Mouse (Mus musculus): ENCODE results near the gene Sept9. TPM values are rescaled to one million over a fixed set of nuclear protein-coding genes. Genes with fewer than 3 reads are reported as not detected.
A peak's percentile ranks its signal among the peaks of the same experiment; 100 is the strongest.

The Sept9 gene
- polyA plus RNA-seq, 1 experiment from 2014 or later, result 52.5 TPM

DNA sequence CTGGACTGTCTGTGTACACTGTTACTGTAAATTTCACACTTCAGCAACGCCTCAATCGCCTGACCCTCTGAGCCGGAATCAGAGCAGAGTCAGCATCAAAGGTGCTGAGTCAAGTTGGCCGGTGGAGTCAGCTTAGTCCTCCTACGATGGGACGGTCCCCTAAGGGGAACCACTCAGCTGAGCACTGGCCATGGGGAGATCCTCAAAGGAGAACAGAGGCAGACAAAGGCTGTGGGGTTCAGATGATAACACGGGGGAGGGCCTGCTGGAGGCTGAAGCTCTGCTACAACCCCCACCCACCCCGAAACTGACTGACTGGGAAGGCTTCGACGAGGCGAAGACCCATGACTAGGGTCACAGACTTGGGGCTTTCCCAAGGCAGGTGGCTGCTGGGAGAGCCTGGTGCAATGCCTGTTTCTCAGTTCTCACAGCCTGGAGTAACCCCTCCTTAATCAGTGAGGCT is 5.0 kb upstream of the Sept9 start:
- no peak overlapping the region for H3K27ac ChIP-seq (ENCODE audit: low read length)
- no peak overlapping the region for H3K4me2 ChIP-seq (replicated peaks; ENCODE audit: low read depth, low read length)
- no peak for DNase-seq (ENCODE audit: low spot score)
- H3K4me3 ChIP-seq (ENCODE audit: low read depth, low read length), result no peak overlapping the region
- H3K9ac ChIP-seq (replicated peaks; ENCODE audit: low read depth), result no peak overlapping the region
- TF ChIP-seq CTCF (IDR thresholded peaks at IDR 0.05), result no peak
- TF ChIP-seq EP300 (IDR thresholded peaks at IDR 0.05), result no peak
- 49% methylated on average over 11 of the region's 11 CpGs for WGBS
- 0 out of 2 replicates have a peak, but pooled peaks cover 3% of the 10 kb centered on the region for H3K27me3 ChIP-seq (replicated peaks; ENCODE audit: insufficient read depth, low read length)
- H3K9me3 ChIP-seq (ENCODE audit: low read length), result no peaks in the 10 kb centered on the region
- H3K36me3 ChIP-seq (ENCODE audit: insufficient read depth, low read length), result no peaks in the 10 kb centered on the region
- ATAC-seq, result no peak
- peaks cover 2% of the 10 kb centered on the region; the same call in 1 of the 2 replicates for H3K4me1 ChIP-seq (ENCODE audit: insufficient read depth, low read depth, low read length)

DNA sequence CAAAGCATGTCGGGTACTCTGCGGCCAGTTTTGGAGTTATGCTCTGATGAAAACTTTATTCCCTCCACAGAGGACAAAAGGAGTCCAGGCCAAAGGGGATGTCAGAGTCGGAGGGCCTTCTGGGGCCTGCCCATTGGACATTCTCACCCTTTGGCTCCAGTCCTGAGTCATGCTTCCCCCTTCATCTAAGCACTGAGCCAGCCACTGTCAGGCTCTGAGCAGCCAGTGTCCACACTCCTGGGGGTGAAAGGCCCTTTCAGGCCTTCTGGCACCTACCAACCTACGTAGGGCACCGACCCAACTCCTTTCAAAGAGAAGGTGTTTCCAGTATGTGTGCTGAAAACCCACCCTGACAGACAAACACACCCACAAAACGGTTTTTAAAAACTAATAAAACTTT is 3.8 kb upstream of the Sept9 start:
- Histone ChIP-seq H3K4me2 (replicated peaks; ENCODE audit: low read depth, low read length) (no peak overlapping the region), H3K4me3 (ENCODE audit: low read depth, low read length) (no peak overlapping the region), H3K27me3 (replicated peaks; ENCODE audit: insufficient read depth, low read length) (0 out of 2 replicates have a peak, but pooled peaks cover 6% of the 10 kb centered on the region), H3K36me3 (ENCODE audit: insufficient read depth, low read length) (no peaks in the 10 kb centered on the region), H3K9me3 (ENCODE audit: low read length) (no peaks in the 10 kb centered on the region), H3K4me1 (ENCODE audit: insufficient read depth, low read depth, low read length) (peaks cover 4% of the 10 kb centered on the region; the same call in 1 of the 2 replicates), H3K9ac (replicated peaks; ENCODE audit: low read depth) (no peak overlapping the region), H3K27ac (ENCODE audit: low read length) (no peak overlapping the region)
- WGBS, result 87% methylated on average over 6 of the region's 6 CpGs
- no peak for TF ChIP-seq EP300 (IDR thresholded peaks at IDR 0.05)
- TF ChIP-seq CTCF (IDR thresholded peaks at IDR 0.05), result no peak
- DNase-seq (ENCODE audit: low spot score), result no peak
- ATAC-seq, result no peak

DNA sequence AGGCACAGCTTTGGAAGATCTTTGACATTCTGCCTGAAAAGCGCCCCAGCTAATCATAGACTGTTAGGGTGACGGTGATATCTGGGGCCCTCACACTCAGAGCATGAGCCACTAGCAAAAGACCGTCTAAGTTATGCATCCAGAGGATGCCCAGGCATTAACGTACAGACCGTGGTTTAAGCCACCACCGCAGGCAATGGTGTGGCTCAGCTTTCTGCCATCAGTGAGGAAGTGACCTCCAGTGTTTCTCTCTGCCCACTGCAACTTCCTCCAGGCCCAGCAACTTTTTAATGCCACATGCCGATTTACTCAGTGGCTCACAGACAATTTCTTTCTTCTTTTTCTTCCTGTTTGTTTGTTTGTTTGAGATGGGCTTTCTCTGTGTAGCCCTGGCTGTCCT is 2.8 kb upstream of the Sept9 start:
- TF ChIP-seq EP300 (IDR thresholded peaks at IDR 0.05), result no peak
- TF ChIP-seq CTCF (IDR thresholded peaks at IDR 0.05), result no peak
- Histone ChIP-seq H3K27ac (ENCODE audit: low read length) (no peak overlapping the region), H3K4me3 (ENCODE audit: low read depth, low read length) (no peak overlapping the region), H3K9me3 (ENCODE audit: low read length) (no peaks in the 10 kb centered on the region), H3K4me2 (replicated peaks; ENCODE audit: low read depth, low read length) (no peak overlapping the region), H3K27me3 (replicated peaks; ENCODE audit: insufficient read depth, low read length) (0 out of 2 replicates have a peak, but pooled peaks cover 6% of the 10 kb centered on the region), H3K9ac (replicated peaks; ENCODE audit: low read depth) (no peak overlapping the region), H3K36me3 (ENCODE audit: insufficient read depth, low read length) (no peaks in the 10 kb centered on the region), H3K4me1 (ENCODE audit: insufficient read depth, low read depth, low read length) (peaks cover 4% of the 10 kb centered on the region; the same call in 1 of the 2 replicates)
- no peak for ATAC-seq
- DNase-seq (ENCODE audit: low spot score), result no peak
- WGBS, result 82% methylated on average over 7 of the region's 7 CpGs

DNA sequence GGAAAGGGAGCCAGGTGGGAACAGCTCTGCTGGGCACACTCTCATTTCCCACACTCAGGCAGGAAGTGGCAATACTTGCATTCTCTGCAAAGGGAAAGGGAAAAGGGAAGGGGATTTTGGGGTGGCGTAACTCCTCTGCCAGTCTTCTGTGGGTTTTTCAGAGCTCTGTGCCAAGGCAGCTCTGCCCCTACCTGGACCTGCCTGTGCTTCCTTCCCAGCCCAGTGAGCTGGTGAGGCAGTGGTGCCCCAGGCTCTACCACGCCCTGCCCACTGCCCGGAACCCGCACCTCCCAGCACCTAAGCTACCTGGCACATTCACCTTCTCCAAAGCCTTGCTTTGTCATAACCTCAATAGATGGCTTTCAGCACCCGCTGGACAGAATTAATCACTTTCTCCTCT is 1.3 kb upstream of the Sept9 start:
- TF ChIP-seq EP300 (IDR thresholded peaks at IDR 0.05) (no peak), CTCF (IDR thresholded peaks at IDR 0.05) (no peak)
- Histone ChIP-seq H3K4me3 (ENCODE audit: low read depth, low read length) (no peak overlapping the region), H3K36me3 (ENCODE audit: insufficient read depth, low read length) (no peaks in the 10 kb centered on the region), H3K4me1 (ENCODE audit: insufficient read depth, low read depth, low read length) (peaks cover 4% of the 10 kb centered on the region; the same call in 1 of the 2 replicates), H3K27ac (ENCODE audit: low read length) (no peak overlapping the region), H3K9ac (replicated peaks; ENCODE audit: low read depth) (no peak overlapping the region), H3K9me3 (ENCODE audit: low read length) (no peaks in the 10 kb centered on the region), H3K4me2 (replicated peaks; ENCODE audit: low read depth, low read length) (no peak overlapping the region), H3K27me3 (replicated peaks; ENCODE audit: insufficient read depth, low read length) (0 out of 2 replicates have a peak, but pooled peaks cover 6% of the 10 kb centered on the region)
- peak; percentile 25; the same call in 1 of the 2 replicates for ATAC-seq
- DNase-seq (ENCODE audit: low spot score), result no peak
- 66% methylated on average over 5 of the region's 5 CpGs for WGBS

DNA sequence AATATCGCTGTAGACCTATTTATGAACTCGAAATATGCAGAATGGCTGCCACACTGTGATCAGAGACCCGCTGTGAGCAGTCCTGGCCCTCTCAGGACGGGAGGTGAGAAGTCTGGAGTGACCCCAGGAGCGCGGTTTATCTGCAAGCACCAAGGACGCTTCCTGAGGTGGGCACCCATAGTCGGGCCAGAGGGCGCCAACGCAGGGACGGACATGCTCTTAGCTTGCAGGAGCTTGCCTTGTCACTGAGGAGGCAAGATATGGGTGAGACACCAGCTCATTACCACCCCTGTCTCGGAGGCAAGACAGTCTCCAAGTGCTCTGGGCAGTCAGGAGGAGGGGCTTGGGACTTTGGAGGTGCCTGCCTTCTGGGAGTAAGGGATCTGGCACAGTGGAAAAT is 2.4 kb downstream of the Sept9 start:
- no peaks in the 10 kb centered on the region for H3K9me3 ChIP-seq (ENCODE audit: low read length)
- H3K4me2 ChIP-seq (replicated peaks; ENCODE audit: low read depth, low read length), result no peak overlapping the region
- no peak for ATAC-seq
- no peak overlapping the region for H3K4me3 ChIP-seq (ENCODE audit: low read depth, low read length)
- H3K4me1 ChIP-seq (ENCODE audit: insufficient read depth, low read depth, low read length), result peaks cover 4% of the 10 kb centered on the region; the same call in 1 of the 2 replicates
- H3K36me3 ChIP-seq (ENCODE audit: insufficient read depth, low read length), result no peaks in the 10 kb centered on the region
- TF ChIP-seq CTCF (IDR thresholded peaks at IDR 0.05) (no peak), EP300 (IDR thresholded peaks at IDR 0.05) (no peak)
- H3K9ac ChIP-seq (replicated peaks; ENCODE audit: low read depth), result no peak overlapping the region
- DNase-seq (ENCODE audit: low spot score), result no peak
- 0 out of 2 replicates have a peak, but pooled peaks cover 6% of the 10 kb centered on the region for H3K27me3 ChIP-seq (replicated peaks; ENCODE audit: insufficient read depth, low read length)
- H3K27ac ChIP-seq (ENCODE audit: low read length), result no peak overlapping the region
- 73% methylated on average over 12 of the region's 12 CpGs for WGBS

DNA sequence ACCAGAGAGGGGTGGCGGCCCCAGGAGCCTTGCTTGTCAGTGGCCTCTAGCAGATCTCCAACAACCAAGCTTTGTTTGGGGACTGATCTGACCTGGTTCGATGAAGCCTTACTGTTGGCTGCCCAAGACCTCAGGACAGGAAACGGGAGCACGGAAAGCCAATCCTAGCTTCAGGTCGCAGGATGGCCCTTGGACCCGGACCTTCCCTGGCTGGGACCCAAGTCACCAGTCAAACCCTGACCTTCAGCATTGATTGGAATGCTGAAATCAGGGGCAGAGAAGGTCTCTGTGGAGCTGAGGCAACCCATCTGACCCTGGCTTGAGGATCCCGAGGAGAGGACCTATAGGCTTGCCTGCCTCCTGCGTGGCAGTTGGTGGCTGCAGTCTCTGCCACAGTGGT is 5.1 kb downstream of the Sept9 start:
- no peak overlapping the region for H3K27ac ChIP-seq (ENCODE audit: low read length)
- H3K9ac ChIP-seq (replicated peaks; ENCODE audit: low read depth), result no peak overlapping the region
- H3K4me1 ChIP-seq (ENCODE audit: insufficient read depth, low read depth, low read length), result peaks cover 2% of the 10 kb centered on the region; the same call in 1 of the 2 replicates
- no peaks in the 10 kb centered on the region for H3K36me3 ChIP-seq (ENCODE audit: insufficient read depth, low read length)
- no peaks in the 10 kb centered on the region for H3K9me3 ChIP-seq (ENCODE audit: low read length)
- H3K4me2 ChIP-seq (replicated peaks; ENCODE audit: low read depth, low read length), result no peak overlapping the region
- TF ChIP-seq CTCF (IDR thresholded peaks at IDR 0.05), result no peak
- no peak for TF ChIP-seq EP300 (IDR thresholded peaks at IDR 0.05)
- H3K27me3 ChIP-seq (replicated peaks; ENCODE audit: insufficient read depth, low read length), result 0 out of 2 replicates have a peak, but pooled peaks cover 2% of the 10 kb centered on the region
- DNase-seq (ENCODE audit: low spot score), result no peak
- ATAC-seq, result no peak
- H3K4me3 ChIP-seq (ENCODE audit: low read depth, low read length), result no peak overlapping the region
- WGBS, result 71% methylated on average over 8 of the region's 8 CpGs
